Mouse (Mus musculus) embryonic fibroblast, embryonic 13.5 days (primary cell): ENCODE measurements around the gene Cfap77. TPM values are rescaled to one million over a fixed set of nuclear protein-coding genes. Genes with fewer than 3 reads are reported as not detected.

ENCODE experiments used
- H3K27ac ChIP-seq: 2 replicates; pipeline ENCODE4 v1.5.1; 2012; ENCODE audit warnings: low read length, control low read depth, inconsistent platforms; ENCODE audit not compliant: insufficient read depth
- H3K4me1 ChIP-seq: 2 replicates; pipeline ENCODE4 v1.6.1; 2011; ENCODE audit warnings: low read length; ENCODE audit not compliant: control insufficient read depth, insufficient read depth
- H3K4me3 ChIP-seq: 2 replicates; pipeline ENCODE4 v1.5.1; 2011; ENCODE audit warnings: mild to moderate bottlenecking, control low read depth, low read length; ENCODE audit not compliant: insufficient read depth
- CTCF ChIP-seq: IDR thresholded peaks from 2 replicates; pipeline ENCODE4 v1.5.1; 2011; ENCODE audit warnings: mild to moderate bottlenecking, control low read depth, low read length, moderate library complexity, borderline replicate concordance; ENCODE audit not compliant: insufficient read depth
- POLR2A ChIP-seq: IDR thresholded peaks from 2 replicates; pipeline ENCODE4 v1.6.1; 2011; ENCODE audit warnings: low read depth, mild to moderate bottlenecking, control low read depth, low read length, moderate library complexity
- polyA plus RNA-seq: library from polyadenylated mRNA; stranded (reverse); fragments of >200 nt; gene quantifications from 2 replicates; pipeline ENCODE4 v1.2.4, GENCODE M21; 2011; ENCODE audit warnings: low read depth; ENCODE audit not compliant: missing spikeins, insufficient read length

Cfap77 gene
- polyA plus RNA-seq, 1 experiment = 0.76 TPM

DNA sequence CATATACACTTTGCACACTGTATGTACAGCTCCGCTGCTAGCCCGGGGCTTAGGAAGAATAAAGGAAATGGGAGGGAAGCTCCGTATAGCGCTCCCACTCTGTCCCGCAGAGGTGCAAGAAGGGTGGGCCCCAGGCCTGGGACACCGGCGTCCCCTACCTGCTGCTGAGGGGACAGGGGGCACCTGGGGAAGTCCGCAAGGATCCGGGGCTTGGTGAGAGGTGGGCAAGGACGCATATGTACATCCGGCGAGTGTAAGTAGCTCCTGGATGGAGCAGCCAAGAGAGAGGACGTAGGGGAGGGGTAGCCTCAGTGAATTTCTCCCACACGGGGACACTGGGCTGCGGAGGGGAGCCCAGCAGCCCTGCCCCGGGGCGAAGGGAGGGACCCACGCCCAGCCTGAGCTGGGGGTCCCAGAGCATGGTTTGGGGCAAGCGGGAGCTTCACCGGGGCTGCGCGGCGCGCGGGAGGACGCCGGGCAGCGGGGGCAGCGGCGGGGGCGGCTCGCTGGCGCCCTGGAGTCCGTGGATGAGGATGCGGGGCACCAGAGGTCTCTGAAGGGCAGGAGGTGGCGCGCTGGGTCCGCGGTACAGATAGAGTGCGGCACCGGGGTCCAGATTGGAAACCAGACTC lies 145.6 kb downstream of the Cfap77 start:
- no peak for TF ChIP-seq POLR2A
- TF ChIP-seq CTCF = no peak
- Histone ChIP-seq H3K27ac (no peak overlapping the region), H3K4me1 (no peaks in the 10 kb centered on the region), H3K4me3 (no peak overlapping the region)

DNA sequence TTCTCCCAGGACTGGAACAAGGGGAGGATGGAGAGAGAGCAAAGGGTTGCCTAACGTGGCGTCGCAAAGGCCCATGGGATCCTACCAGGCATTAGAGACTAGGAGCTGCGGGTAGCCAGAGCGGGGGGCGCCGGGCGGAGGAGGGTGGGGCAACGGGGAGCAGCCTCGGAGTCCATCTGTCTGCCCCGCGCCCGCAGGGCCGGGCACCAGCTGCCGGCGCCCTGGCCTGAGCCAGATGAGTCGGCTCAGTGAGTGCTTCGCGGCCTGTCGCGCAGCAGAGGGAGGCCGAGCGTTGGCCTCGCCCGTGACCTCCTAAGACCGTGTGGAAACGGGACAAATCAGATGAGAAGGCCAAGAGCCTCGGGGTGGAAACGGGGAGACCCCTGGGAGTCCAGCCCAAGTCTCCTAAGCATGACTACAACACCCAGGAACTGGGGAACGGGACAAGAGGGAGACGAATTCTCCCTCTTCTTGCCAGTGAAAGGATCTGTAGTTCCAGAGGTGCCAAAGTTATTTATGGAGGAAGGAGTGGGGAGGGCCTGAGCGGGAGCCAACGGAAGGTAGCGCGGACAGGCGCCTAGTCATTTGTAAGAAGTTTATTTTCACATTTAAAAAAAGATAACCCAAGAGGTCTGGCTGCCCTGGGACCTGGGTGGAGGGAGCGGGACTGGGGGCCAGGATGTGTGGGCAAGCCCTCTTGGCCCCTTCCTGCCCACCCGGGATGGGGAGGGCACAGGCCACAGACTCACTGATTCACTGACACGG lies 146.3 kb downstream of the Cfap77 start:
- no peak overlapping the region for H3K4me3 ChIP-seq
- no peaks in the 10 kb centered on the region for H3K4me1 ChIP-seq
- no peak overlapping the region for H3K27ac ChIP-seq
- TF ChIP-seq CTCF = no peak
- no peak for TF ChIP-seq POLR2A

DNA sequence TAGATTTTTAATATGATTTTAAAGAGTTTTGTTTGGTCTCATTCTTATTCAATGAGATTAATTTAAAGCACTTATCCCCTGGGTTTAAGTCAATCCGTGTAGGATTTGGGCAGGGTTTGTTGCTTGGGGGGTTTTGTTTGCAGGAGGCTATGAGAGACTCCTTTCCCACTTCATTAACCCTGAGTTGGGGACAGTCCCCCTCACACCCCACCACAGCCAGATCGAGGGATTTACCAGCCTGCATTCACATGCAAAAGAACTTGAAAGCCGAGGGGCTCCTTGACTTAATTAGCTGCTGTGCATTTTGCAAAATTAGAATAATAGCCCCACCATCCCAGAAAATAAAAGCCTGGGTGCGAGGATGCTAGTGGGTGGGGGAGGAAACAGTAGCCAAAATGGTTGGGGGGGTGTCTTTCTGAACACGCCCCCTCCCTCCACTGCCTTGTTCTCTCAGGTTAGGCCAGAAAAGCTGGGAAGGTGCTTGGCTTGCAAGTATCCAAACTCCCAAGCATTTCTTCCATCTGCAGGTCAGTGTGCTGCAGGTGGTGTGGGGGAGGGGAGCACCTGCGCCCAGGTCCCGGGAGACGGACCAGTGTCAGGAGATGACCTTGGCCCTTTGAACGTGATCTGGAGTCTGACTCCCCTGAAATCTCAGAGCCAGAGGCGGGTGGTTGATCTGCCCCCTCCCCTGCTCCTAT lies 147.0 kb downstream of the Cfap77 start:
- no peak for TF ChIP-seq CTCF
- no peak for TF ChIP-seq POLR2A
- Histone ChIP-seq H3K4me1 (no peaks in the 10 kb centered on the region), H3K27ac (no peak overlapping the region), H3K4me3 (no peak overlapping the region)

DNA sequence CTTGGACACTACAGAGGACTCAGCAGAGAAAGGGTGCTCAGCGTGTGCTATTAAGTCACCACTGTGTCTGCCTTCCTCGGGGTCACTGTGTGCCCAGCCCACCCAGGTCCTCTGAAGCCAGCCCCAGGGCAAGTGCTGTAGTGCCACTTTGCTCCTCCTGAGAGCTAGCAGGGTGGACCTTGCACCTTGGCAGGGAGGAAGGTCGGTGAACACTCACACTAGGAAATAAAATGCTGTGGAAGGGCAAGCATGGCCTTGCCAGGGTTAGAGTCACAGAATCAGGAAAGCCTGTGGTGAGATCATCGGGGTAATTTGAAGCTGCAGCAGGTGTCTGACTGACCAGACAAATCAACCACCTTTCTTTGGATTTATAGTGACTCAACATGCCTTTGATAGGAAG lies 149.3 kb downstream of the Cfap77 start:
- no peak for TF ChIP-seq CTCF
- TF ChIP-seq POLR2A = no peak
- Histone ChIP-seq H3K4me3 (no peak overlapping the region), H3K27ac (no peak overlapping the region), H3K4me1 (no peaks in the 10 kb centered on the region)

DNA sequence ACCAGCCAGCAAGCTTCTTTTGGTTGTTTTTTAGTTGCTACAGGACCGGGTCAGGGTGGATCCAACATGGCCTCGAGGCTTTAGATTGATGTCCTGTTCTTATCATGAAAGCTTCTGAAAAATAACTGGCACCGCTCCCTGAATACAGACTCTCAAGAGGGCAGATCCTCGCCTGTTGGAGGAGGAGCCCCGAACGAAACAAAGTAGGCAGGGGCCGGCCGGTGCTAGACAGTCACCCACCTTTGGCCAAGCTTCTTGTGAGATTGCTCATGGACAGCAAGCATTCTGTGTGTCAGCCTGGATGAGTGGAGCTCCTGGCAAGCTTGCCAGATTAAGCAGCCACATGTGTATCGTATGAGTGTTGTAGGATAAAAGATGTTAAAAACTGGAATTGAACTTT lies 150.1 kb downstream of the Cfap77 start:
- Histone ChIP-seq H3K4me1 (no peaks in the 10 kb centered on the region), H3K4me3 (no peak overlapping the region), H3K27ac (no peak overlapping the region)
- no peak for TF ChIP-seq CTCF
- TF ChIP-seq POLR2A = no peak

DNA sequence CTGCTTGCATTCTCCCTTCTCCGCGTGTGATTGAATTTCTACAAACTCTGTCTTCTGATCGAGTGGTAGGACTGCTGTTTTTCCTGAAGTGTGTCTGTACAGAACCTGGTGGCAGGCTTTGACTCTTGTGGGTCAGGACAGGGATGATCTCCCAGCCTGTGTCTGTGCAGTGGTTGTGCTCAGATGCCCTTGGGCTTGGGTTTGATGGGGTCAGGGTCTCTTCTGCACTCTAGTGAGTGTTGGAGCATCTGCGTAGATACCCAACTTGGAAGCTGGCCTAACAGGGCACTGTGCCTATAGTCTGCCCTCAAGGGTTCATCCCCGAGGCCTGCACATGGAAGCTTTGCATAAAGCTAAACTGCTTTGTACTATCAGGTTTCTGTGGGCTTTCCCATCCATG lies 151.0 kb downstream of the Cfap77 start:
- TF ChIP-seq CTCF (no peak), POLR2A (no peak)
- Histone ChIP-seq H3K4me3 (no peak overlapping the region), H3K4me1 (no peaks in the 10 kb centered on the region), H3K27ac (no peak overlapping the region)

DNA sequence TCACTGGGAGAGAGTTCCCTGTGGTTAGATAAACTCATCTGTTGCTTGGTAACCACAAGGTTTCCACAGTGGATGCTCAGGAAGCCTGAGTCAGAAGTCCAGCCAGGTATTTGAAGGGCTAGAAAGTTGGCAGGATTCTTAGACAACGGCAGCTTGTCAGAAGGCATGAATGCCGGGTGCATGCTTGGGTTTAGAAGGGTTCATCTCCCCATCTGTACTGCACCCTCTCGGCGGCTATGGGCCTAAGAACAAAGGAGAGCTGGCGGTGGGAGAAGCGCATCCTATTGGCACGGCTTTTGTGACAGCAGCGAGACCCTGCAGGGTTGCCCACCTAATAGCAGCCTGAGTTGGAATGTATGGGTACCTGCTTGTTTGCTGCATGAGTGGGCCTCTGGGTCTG lies 152.6 kb downstream of the Cfap77 start:
- Histone ChIP-seq H3K4me3 (no peak overlapping the region), H3K4me1 (no peaks in the 10 kb centered on the region), H3K27ac (no peak overlapping the region)
- TF ChIP-seq CTCF (no peak), POLR2A (no peak)

DNA sequence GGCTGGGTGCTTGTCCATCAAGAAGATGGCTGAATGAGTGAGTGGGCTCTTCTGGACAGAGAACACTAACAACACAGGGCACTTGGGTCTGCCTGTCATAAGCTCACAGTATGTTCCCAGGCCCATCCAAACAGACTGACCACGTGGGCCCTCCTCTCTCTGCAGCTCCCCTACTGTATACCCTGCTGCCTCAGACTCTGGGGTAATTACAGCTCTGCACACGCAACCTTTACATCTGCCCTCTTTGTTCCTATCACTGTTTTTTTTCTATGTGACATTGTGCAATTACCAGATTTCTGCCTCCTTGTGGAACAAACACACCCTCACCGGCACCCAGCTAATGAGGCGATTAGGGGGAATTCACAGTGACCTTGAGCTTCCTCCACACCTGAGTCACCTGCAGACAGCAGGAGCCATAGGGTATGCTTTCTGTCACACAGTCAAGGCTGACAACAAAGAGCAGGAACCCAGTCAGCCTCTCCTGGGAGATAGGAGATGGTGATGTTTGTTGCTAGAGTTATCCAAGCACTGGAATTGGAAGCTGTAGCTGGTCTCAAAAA lies 157.4 kb downstream of the Cfap77 start:
- Histone ChIP-seq H3K4me1 (no peaks in the 10 kb centered on the region), H3K4me3 (no peak overlapping the region), H3K27ac (no peak overlapping the region)
- TF ChIP-seq POLR2A (no peak), CTCF (no peak)

DNA sequence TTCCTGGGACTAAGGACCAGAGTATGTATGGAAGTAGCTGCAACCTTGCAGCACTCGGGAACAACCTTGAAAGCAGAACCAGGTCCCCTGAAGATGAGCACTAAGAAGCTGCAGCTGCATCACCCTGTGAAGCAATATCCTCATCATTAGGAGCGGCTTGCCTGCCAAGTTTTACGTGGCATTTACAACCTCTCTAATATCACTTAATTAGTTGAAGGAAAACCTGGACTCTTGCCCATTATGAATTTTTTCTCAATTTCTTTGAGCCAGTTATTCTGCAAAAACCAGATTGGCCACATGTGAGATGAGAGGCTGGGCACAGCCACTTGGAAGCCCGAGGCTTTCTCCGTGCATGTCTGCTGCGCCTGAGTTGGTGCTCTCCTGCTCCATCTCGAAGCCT lies 159.0 kb downstream of the Cfap77 start:
- no peak overlapping the region for H3K4me3 ChIP-seq
- no peaks in the 10 kb centered on the region for H3K4me1 ChIP-seq
- H3K27ac ChIP-seq = no peak overlapping the region
- TF ChIP-seq CTCF = no peak
- no peak for TF ChIP-seq POLR2A

DNA sequence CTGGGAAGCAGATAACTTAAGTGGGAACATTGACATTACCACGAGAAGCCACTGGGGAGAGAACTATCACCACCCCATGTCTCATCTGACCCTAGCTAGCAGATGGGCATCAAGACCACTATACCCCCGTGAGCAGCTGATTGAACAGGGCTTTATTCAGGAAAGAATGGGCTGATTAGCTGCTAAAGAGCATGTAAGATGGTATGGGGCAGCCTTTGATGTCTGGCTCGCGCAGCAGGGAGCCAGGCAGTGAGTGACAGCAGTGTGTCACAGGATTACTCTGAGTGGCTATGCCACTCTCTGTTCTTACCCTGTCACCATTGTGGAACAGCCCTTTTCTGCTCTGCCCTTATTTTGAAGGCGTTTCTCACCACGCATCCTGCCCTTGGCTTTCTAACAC lies 161.3 kb downstream of the Cfap77 start:
- H3K27ac ChIP-seq = no peak overlapping the region
- no peaks in the 10 kb centered on the region for H3K4me1 ChIP-seq
- no peak for TF ChIP-seq CTCF
- TF ChIP-seq POLR2A = no peak
- no peak overlapping the region for H3K4me3 ChIP-seq
